Mouse (Mus musculus): Measurements from ENCODE around the gene Vwa5b2. TPM values are rescaled to one million over a fixed set of nuclear protein-coding genes. Genes with fewer than 3 reads are reported as not detected.

Gene Vwa5b2
- polyA plus RNA-seq, 1 experiment, result not detected

- 76% methylated on average over 7 of the region's 7 CpGs for WGBS
- no peak overlapping the region for H3K27ac ChIP-seq (ENCODE audit: insufficient read depth, low read depth, low read length)
- TF ChIP-seq CTCF (IDR thresholded peaks at IDR 0.05; ENCODE audit: insufficient read depth, low read depth, low read length), result no peak
- TF ChIP-seq POLR2A (IDR thresholded peaks at IDR 0.05; ENCODE audit: insufficient read depth, low read depth, low read length), result no peak
- H3K4me3 ChIP-seq (ENCODE audit: insufficient read depth, low read depth, low read length), result no peak overlapping the region
- H3K4me1 ChIP-seq (ENCODE audit: control insufficient read depth, insufficient read depth, low read length), result no peaks in the 10 kb centered on the region
Observed at GRCm38 (mm10) chr16:20596687-20597441, 7.6 kb downstream of the Vwa5b2 start.

DNA sequence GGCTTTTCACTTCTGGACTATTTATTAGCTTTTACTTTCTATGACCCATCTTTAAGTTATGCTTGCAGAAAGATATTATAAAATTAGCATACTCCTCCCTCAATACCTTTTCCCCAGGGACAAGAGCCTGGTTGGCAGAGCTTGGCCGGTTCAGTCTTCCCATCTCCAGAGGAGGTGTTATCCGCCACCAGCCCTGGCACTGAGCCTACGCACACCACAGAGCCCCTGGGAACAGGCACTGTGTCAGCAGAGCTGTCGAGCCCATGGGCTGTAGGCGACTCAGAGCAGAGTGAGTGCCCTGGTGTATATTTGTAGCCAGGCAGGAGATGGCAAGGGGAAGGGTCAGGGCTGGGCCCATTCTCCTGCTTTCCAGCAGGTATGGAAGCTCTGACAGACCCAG, 11.2 kb downstream of the Vwa5b2 start:
- TF ChIP-seq CTCF (IDR thresholded peaks at IDR 0.05; ENCODE audit: insufficient read depth, low read depth, low read length) (no peak), POLR2A (IDR thresholded peaks at IDR 0.05; ENCODE audit: insufficient read depth, low read depth, low read length) (no peak)
- 61% methylated on average over 5 of the region's 5 CpGs for WGBS
- no peak overlapping the region for H3K4me3 ChIP-seq (ENCODE audit: insufficient read depth, low read depth, low read length)
- no peak overlapping the region for H3K27ac ChIP-seq (ENCODE audit: insufficient read depth, low read depth, low read length)
- H3K4me1 ChIP-seq (ENCODE audit: control insufficient read depth, insufficient read depth, low read length), result no peaks in the 10 kb centered on the region

DNA sequence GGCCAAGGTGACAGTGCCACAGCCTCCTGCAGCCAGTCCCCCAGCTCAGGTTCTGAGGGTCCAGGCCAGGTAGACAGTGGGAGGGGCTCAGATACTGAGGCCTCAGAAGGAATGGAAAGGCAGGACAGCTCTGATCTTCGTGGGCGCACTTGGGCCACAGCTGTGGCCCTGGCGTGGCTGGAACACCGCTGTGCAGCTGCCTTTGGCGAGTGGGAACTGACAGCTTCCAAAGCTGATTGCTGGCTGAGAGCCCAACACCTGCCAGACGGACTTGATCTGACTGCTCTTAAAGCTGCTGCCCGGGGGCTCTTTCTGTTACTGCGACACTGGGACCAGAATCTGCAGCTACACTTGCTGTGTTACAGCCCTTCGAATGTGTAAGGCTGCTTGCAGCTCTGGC, 15.4 kb downstream of the Vwa5b2 start:
- Histone ChIP-seq H3K4me3 (ENCODE audit: insufficient read depth, low read depth, low read length) (no peak overlapping the region), H3K4me1 (ENCODE audit: control insufficient read depth, insufficient read depth, low read length) (no peaks in the 10 kb centered on the region), H3K27ac (ENCODE audit: insufficient read depth, low read depth, low read length) (no peak overlapping the region)
- TF ChIP-seq CTCF (IDR thresholded peaks at IDR 0.05; ENCODE audit: insufficient read depth, low read depth, low read length) (no peak), POLR2A (IDR thresholded peaks at IDR 0.05; ENCODE audit: insufficient read depth, low read depth, low read length) (no peak)
- 32% methylated on average over 9 of the region's 9 CpGs for WGBS

GRCm38 (mm10) chr16:20610501-20611356, 21.5 kb downstream of the Vwa5b2 start:
- WGBS, result under 1% methylated on average over 28 of the region's 28 CpGs
- peak overlapping the region; percentile 72 for H3K27ac ChIP-seq (ENCODE audit: insufficient read depth, low read depth, low read length)
- no peak for TF ChIP-seq CTCF (IDR thresholded peaks at IDR 0.05; ENCODE audit: insufficient read depth, low read depth, low read length)
- peak; percentile 94 for TF ChIP-seq POLR2A (IDR thresholded peaks at IDR 0.05; ENCODE audit: insufficient read depth, low read depth, low read length)
- H3K4me3 ChIP-seq (ENCODE audit: insufficient read depth, low read depth, low read length), result peak overlapping the region; percentile 93
- H3K4me1 ChIP-seq (ENCODE audit: control insufficient read depth, insufficient read depth, low read length), result no peaks in the 10 kb centered on the region

DNA sequence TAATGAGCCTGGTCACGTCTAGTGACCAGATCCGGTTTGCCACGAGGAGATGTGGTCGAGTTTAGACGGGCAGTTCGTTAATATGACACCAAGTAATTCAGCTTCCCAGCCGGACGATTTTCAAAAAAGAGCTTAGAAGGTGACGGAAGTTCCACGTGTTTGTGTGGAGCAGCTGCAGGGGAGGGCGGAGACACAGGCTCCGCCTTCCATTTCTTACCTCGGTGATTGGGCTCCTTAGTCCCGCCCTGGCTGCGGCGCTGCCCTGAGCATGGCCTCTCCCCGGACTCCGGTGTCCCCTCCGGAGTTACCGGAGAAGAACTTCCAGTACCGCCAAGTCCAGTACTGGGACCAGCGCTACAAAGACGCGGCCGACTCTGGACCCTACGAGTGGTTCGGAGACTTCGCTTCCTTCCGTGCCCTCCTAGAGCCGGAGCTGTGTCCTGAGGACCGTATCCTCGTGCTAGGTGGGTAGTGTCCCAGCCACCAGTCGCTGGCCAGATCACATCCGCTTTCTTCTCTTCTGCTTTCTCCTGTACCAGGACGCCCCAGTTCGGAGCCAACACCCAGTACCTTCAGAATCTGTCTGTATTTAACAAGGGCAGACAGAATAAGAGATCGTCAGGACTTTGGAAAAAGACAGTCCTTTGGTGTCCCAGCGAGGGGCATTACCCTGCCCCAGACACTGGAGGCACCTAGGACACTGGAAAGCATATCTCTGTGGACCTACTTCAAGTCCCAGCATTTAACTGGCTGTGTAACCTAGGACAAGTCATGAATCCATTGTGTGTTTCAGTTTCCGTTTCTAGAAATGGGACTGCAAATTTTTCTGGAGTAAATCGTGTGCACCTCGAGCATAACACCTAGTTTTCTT, 22.3 kb downstream of the Vwa5b2 start, which contains the start of the genes Eef1akmt4, Gm49333 and Alg3:
Gene Eef1akmt4 (plus strand): TSS at position 237 of the 871 bp plus-strand sequence.
Gene Gm49333 (plus strand): TSS at position 254 of the 871 bp plus-strand sequence.
Gene Alg3 (minus strand): TSS at position 379 of the 871 bp plus-strand sequence.
- Histone ChIP-seq H3K4me1 (ENCODE audit: control insufficient read depth, insufficient read depth, low read length) (no peaks in the 10 kb centered on the region), H3K4me3 (ENCODE audit: insufficient read depth, low read depth, low read length) (peak within 1 kb of the TSS; percentile 93), H3K27ac (ENCODE audit: insufficient read depth, low read depth, low read length) (peak within 1 kb of the TSS; percentile 72)
- WGBS, result under 1% methylated on average over 41 of the region's 41 CpGs
- TF ChIP-seq POLR2A (IDR thresholded peaks at IDR 0.05; ENCODE audit: insufficient read depth, low read depth, low read length) (peak; percentile 32; the same call in 1 of the 2 replicates), CTCF (IDR thresholded peaks at IDR 0.05; ENCODE audit: insufficient read depth, low read depth, low read length) (no peak)

DNA sequence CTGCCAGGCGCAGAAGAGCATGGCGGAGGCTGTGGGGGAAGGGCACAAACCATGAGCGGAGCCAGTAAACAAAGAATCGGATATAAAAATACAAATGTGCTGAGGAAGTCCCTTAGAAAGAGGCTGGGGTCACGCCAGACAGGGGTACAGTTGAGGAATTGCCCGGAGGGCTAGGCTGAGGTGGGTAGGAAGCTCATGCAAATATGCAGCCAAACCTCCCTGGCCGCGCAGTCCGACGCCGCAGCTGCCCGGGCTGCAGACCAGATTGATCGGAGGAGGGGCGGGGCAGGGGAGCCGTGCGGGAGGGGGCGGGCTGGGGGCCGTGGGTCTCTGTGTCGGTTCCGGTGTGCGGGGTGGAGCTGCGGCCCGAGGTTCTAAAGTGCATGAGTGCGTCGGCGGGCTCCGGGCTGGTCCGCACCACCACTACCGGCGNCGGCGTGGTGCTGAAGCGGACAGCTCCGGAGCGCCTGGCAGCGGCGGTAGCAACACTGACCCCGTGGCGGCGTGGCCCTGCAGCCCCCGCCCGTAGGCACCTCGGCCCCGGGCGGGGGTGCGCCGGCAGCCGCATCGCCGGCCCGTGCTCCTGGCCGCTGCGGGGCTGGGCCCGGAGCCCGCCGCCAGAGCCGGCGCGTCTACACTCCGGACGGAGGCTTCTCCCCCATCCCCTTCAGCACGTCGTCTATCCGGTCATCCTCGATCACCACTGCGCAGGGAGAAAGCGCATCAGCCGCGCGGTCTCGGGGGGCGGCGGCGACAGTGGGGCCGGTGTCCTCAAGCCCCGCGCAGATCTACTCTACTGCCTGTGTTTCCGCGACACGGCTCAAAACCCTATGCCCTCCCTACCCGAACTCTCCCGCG, 30.5 kb downstream of the Vwa5b2 start:
- WGBS, result 1% methylated on average over 81 of the region's 83 CpGs
- Histone ChIP-seq H3K4me3 (ENCODE audit: insufficient read depth, low read depth, low read length) (peak overlapping the region; percentile 77), H3K27ac (ENCODE audit: insufficient read depth, low read depth, low read length) (no peak overlapping the region), H3K4me1 (ENCODE audit: control insufficient read depth, insufficient read depth, low read length) (peaks cover 19% of the 10 kb centered on the region)
- no peak for TF ChIP-seq CTCF (IDR thresholded peaks at IDR 0.05; ENCODE audit: insufficient read depth, low read depth, low read length)
- no peak for TF ChIP-seq POLR2A (IDR thresholded peaks at IDR 0.05; ENCODE audit: insufficient read depth, low read depth, low read length)

- Histone ChIP-seq H3K4me3 (ENCODE audit: insufficient read depth, low read depth, low read length) (peak overlapping the region; percentile 77), H3K27ac (ENCODE audit: insufficient read depth, low read depth, low read length) (no peak overlapping the region), H3K4me1 (ENCODE audit: control insufficient read depth, insufficient read depth, low read length) (peaks cover 19% of the 10 kb centered on the region)
- under 1% methylated on average over 9 of the region's 9 CpGs for WGBS
- TF ChIP-seq POLR2A (IDR thresholded peaks at IDR 0.05; ENCODE audit: insufficient read depth, low read depth, low read length) (no peak; the same call in 1 of the 2 replicates), CTCF (IDR thresholded peaks at IDR 0.05; ENCODE audit: insufficient read depth, low read depth, low read length) (no peak)
Observed at GRCm38 (mm10) chr16:20620399-20620735, 31.1 kb downstream of the Vwa5b2 start.
